Mouse (Mus musculus) cerebellum, adult 2 months (tissue): ENCODE results near the gene Npnt.

Experiments used
- CTCF ChIP-seq: fragments of 200-500 bp; IDR thresholded peaks from 2 replicates; pipeline ENCODE4 v1.5.1; 2011; ENCODE audit warnings: low read depth, mild to moderate bottlenecking, control low read depth, low read length, moderate library complexity, borderline replicate concordance; ENCODE audit not compliant: insufficient read depth
- POLR2A ChIP-seq: fragments of 200-500 bp; IDR thresholded peaks from 2 replicates; pipeline ENCODE4 v1.6.1; 2011; ENCODE audit warnings: low read length, control low read depth, borderline replicate concordance; ENCODE audit not compliant: insufficient read depth

DNA sequence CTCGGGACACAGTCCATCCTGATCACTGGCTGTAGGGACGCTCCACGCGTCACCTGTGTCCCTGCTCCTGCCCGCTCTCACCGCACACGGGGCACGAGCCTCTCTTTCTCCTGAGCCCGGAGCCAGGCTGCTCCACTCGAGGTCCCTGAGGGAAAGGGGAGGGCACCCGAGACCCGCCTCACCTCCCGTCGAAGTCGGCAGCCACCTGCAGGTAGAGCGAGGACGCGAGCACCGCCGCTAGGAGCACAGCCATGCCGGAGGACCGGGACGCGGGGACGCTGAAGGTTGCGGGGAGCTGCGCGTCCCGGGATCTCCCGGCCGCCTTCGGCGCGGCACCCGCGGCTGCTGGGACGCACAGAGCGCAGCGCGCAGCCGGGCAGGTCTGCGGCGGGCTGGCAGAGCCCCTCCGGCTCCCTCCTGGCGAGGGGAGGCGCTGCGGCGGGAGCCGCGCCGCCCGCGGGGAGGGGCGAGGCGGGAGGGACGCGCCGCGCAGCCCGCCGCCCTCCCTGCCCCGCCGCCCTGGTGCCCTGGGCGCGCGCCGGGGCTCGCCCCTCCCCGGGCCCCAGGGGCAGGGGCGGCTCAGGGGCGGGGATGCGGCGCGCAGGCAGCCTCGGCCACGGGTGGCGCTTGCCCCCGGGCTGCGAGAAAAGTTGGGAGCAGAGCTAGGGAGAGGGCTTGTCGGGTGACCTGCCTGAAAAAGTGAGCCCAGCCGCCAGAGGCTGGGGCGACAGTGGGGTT lies at the start of gene Npnt:
- no peak for TF ChIP-seq POLR2A
- no peak for TF ChIP-seq CTCF
